Mouse (Mus musculus) embryonic fibroblast, embryonic 13.5 days (primary cell): Measurements from ENCODE around the gene Mmp27.

ENCODE experiments used
- CTCF ChIP-seq: IDR thresholded peaks from 2 replicates; pipeline ENCODE4 v1.5.1; 2011; ENCODE audit warnings: mild to moderate bottlenecking, control low read depth, low read length, moderate library complexity, borderline replicate concordance; ENCODE audit not compliant: insufficient read depth
- POLR2A ChIP-seq: IDR thresholded peaks from 2 replicates; pipeline ENCODE4 v1.6.1; 2011; ENCODE audit warnings: low read depth, mild to moderate bottlenecking, control low read depth, low read length, moderate library complexity

DNA sequence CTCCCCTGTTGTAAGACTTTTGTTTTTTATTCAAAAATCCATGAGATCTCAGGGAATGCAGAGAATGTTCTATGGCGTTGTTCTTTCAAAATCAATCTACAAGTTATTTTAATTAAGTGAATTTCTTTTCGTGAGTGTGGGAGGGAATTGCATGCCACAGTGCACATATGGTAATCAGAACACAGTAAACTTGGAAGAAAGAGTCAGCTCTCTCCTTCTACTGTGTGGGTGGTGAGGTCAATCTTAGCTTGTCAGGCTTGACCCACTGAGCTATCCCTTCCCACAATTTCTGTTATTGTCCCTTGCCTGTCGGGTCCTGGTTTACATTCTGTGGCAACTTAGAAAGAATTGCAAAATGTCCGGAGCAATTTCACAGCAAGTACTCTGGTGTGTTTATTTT, 11.2 kb upstream of the Mmp27 start:
- no peak for TF ChIP-seq CTCF
- no peak for TF ChIP-seq POLR2A
